Mouse (Mus musculus) urinary bladder, adult 2 months (tissue): ENCODE results near the gene Crat. TPM values are rescaled to one million over a fixed set of nuclear protein-coding genes. Genes with fewer than 3 reads are reported as not detected.

Source experiments
- DNase-seq: peaks from one replicate; pipeline ENCODE4 v3.0.0; 2022; ENCODE audit warnings: low spot score
- polyA plus RNA-seq: library from polyadenylated mRNA; depleted of rRNA; stranded (reverse); fragments of >200 nt; gene quantifications from 2 replicates; pipeline ENCODE4 v1.2.3, GENCODE M21; 2012; rRNA removed

The Crat gene
- polyA plus RNA-seq = 27.3 and 38.1 TPM in 2 replicates

DNA sequence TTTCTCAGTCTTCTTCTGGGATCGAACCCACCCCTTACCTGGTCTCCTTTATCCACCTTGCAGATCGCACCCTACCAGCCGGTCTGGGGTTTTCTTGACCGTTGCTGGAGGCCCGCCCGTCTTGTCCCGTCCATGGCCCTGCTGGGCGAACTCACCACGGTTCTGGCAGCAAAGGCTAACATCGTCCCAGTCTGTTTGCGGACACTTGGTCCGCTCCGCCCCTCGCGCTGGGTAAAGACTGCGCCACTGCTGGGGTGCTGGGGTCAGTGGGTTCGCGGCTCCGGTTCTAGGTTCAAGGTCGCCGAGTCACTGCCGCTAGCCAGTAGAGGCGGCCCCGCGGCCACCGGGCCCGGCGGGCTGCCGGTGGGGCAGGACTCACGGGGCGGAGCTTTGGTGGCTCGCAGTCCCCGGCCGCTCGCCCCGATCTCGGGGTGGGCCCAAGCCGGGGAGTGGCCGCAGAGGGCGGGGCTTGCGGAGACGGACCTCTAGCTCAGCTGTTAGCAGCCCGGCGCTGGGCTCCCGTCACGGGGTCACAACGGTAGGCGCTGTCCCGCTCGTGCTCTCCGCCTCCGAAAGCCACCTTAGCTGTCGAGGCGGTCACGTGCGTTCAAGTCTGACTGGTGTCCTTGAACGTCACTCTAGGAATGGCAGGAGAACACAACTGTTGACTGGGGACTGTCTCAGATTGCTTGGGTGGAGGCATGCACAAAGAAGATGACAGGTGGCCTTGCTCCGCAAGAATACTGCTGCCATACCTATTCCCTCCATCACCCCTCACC lies at the start of gene Crat:
TSS of gene Crat (minus strand) at position 657 of the 779 bp plus-strand sequence.
- peak; percentile 94 for DNase-seq

DNA sequence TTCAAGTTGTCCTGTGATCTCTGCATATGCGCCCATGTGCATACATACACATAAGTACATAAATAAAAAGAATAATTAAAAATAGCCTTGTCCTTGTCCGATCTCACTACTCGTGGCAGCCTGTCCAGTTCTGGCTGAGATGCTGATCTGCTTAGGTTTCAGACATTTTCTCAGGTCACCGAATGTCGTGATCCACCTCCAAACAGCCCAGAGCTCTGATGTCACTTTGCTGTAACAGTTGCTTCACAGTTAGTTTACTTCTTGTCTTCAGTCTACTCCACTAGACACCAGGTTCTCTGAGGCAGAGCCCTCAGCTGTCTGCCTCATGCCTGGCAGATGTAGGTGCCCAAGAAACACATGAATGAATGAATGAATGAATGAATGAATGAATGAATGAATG lies 48.8 kb upstream of the Crat start:
- no peak for DNase-seq

DNA sequence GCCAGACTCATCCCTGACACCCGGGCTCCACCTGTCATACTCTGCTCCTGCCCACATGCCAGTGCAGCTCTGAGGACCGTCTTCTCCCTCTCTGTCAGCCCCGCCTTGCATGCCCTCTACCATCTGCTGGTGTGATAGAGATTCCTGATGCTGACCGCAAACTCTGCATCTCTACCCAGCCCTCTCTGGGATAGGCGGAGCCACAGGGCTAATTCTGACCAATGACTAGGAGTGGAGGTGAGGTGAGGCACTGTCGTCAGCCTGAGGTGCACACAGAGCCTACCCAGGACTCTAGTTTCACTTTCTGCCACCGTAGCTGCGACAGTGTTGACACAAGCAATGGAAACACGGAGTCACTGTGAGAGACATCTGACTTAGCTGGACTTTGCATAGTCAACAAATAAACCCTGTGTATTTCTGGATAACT lies 48.3 kb upstream of the Crat start:
- peak; percentile 54 for DNase-seq

DNA sequence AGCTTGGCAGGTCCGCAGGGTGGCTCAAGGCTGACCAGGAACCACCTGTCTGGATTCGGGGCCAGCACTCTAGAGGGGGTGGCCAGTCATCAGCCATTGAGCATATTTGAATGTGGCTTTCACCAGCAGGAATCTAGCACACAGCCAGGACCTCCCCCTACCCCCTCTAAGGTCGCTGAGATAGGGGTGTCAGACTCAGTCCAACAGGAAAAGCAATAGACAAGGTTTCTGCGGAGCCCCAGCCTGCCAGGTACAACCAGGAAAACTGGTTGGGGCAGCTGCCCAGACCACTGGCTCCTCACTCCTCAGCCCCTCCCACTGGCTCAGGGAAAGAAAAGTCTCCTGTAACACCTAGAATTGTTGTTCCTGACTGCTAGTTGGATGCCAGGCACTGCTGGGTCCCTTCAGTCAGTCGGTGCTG lies 47.7 kb upstream of the Crat start:
- DNase-seq = no peak

DNA sequence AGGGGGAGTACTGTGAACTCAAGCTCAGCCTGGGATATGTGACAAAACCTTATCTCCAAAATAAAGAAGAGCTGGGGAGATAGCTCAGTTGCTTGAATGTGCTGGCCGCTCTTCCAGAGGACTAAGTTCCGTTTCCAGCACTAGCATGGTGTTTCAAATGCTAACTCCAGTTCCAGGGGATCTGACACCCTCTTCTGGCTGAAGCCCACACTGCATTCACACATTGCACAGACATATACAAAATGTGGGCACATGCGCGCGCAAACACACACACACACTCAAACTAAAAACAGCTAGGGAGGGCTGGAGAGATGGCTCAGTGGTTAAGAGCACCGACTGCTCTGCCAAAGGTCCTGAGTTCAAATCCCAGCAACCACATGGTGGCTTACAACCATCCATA lies 43.6 kb upstream of the Crat start:
- DNase-seq = no peak

DNA sequence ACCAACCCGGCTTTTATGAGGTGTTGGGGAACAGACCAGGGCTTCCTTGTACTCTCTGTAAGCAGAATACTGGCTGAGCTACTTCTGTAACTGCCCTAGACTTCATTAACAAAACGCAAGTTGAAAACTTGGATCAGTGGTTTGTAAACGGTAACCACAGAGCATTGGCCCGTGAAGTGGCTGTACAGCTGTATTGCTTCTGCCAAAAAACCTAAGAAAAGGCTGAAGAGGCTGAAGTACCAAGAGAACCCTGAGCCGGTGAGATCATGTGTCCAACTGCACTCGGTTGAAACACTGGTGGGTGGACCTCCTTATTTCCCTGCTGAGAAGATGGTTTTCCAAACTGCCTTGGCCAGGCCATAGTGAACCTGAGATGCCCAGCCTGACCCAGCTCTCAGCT lies 42.7 kb upstream of the Crat start:
- no peak for DNase-seq

DNA sequence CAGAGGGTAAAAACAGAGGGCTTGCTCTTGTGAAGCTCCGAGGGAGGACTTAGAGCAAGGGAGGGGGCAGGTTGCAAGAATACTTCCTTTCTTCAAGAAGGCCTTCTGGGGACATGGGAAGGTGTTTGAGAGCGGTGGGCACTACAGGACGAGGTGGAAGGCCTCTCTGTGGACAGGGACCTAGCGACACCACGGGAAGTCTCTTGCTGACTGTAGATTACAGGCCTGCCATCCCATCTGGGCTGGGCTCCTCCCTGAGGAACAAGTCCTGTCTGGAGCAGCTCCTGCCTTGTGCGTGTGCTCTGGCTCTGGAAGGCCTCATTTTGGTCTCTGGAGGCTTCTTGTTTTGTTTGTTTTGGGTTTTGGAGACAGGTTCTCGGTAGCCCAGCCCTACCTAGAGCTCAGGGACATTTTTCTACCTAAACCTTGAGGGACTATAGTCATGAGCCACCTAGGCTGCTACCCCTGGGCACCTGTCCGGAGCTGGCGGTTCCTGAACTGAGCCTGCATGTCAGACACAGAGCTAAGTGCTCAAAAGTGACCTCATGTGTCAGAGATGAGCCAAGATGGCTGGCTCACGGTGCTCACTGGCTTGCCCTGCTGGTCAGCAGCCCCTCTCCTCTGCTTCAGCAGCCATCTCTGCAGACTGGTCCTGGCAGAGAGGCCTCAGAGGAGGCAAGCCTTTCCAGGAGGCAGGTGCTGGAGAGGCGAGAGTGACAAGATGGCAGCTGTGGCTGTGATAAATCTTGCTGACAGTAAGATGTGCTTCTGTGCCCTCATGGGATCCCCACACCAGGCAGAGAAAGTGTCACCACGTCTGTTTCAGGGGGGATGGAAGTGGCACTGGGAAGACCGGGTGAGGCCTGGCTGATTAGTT lies 40.7 kb upstream of the Crat start:
- no peak for DNase-seq

DNA sequence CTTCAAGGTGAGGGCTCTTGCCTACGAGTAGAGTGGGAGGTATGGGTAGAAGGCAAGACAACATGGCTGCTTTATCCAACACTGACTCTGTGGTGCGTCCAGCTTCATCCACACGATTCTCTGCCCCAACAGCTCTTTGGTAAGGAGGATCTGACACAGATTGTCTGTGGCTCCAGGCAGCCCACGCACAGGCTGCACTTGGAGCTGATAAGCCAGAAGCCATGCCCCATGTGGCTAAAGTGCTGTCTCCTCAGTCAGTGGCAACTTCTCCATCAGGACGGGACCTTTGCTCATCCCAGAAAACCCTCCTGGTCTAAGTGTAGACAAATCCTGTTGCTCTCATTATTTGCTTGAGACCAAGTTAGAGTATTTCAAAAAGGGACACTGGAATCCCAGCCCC lies 39.0 kb upstream of the Crat start:
- no peak for DNase-seq

DNA sequence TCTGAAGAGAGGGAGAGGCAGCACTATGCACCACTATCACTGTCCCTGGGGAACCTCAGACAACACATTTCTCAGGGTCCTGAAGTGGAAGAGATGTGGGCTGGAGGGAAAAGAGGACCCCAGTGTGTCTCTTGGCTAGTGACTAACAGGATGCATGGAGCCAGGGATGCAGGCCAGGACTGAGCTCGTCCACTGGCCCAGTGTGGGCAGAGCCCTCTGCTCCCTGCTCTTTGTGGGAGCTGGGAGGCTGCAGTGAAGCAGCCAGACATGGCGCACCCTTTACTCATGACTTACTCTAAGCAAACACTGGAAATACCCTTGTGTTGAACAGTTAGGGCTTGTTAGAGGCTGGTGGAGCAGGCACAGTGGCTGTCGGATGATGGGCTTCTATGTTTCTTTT lies 38.0 kb upstream of the Crat start:
- no peak for DNase-seq

DNA sequence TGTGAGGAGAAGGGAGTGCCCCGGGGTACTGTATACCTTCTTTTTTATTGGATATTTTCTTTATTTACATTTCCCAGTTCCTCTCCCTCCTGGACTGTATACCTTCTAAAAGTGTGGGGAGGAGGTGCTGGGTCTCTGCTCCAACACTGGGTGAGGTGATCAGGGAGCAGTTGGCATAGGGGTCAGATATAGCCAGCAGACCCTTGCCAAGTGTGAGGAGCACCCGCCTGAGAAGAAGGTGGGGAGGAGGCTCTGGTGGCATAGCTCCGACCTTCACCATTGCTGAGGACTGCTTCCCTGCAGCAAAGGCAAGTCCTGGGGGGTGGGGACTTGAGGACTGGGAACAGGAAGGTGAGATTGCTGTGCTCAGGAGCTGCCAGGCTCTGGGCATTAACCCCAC lies 35.9 kb upstream of the Crat start:
- DNase-seq = no peak

DNA sequence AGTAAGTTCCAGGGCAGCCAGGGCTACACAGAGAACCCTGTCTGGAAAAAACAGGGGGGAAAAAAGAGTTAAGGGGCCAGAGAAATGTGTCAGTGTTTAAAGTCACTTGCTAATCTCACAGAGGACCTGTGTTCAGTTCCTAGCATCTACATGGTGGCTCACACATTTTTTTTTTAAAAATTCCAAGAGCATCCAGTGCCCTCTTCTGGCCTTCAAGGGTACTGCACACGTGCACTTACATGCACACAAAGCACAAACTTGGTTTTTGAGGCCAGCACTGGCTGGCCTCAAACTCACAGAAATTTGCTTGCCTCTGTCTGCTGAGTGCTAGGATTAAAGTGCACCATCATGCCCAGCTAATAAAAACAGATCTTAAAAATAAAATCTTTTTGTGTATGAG lies 34.9 kb upstream of the Crat start:
- DNase-seq = no peak

DNA sequence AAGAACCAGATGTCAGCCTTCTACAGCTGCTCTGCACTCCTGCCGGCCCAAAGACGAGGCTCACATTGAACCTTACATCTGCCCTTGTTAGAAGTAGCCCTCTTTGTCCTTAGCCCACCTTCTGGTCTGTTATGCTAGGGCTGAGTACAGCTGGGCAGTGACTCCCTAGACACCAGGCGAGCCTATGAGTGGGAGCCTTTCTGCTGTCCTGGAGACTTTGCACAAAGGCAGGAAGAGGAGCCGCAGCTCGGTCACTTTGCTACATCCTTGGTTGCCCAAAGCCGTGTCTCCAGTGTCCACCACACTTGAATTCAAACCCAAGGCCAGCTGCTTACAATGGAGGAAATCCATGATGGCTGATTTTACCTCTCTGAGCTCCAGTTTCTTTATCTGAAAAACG lies 32.8 kb upstream of the Crat start:
- no peak for DNase-seq

DNA sequence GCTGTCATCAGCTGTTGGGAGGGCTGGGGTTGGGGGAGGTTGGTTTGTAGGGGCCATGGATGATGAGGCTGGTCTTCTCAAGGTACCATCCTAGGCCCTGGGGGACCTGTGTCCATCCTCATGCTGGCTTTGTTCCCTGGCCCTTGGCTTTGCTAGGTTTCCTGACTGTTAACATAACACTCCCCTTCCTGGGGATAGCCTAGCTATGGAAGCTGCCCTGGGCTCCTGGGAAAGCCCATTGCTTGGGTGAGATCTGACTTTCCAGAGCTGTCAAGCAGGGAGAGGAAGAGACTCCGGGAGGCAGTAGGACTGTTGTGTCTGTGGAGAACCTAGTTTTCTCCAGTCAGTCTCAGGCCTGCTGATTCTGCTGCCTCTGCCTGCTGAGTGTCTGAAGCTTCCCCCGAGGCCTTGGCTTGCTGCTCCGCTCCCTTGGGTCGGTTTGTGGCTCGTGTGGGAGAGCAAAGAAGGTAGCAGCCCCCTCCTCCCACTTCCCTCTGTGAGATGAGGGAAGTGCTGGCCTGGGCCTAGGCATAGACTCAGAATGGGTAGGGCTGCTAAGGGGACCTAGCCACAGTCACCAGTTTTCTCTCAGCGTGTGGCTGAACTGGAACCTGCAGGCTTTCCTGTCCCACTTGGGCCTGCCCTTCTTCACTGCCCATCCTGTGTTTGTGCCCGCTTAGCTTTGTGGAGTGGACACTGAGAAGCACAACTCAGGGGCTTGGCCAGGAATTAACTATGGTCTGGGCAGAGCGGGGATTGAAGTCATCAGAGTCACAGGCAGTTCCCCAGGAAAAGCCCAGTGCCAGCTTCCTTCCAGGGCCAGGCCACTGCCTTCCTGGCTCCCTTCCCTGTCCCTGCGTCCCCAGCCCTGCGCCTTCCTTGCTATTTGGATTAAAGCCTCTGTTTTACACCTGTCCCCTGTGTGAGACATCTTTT lies 31.5 kb upstream of the Crat start:
- DNase-seq = no peak

DNA sequence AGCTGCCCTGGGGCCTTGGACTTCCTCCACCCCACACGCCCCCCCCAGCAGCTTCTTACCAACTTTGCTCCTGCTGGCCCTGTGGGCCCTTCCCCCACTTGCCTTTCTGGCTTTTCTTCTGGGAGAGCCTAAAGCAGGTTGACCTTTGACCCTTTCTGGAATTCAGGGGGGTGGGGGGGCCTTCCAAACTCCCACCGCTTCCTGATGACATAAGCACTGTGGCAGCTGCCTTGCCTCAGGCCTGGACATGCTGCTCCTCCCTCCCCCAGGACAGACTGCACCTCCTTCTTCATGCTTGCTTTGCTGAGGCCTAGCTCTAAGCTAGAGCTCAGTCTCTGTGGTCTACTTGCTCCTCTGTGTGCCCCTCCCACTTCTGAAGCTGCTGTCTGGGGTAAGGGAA lies 29.7 kb upstream of the Crat start:
- no peak for DNase-seq

DNA sequence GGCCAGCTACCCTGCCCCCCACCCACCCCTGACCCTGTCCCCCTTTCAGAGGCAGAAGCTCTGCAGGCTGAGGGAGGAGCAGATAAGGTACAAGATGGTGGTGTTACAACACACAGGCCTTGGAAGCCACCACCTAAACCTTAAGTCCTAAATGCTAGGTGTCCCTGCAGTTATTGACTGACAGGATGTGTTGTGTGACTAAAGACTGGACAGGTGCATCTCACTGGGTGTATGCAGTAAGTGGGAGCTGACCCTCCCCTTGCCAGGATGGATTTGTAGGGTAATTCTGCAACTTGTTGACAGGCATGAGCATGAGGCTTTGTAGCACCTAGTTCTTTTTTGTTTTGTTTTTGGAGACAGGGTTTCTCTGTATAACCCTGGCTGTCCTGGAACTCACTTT lies 28.8 kb upstream of the Crat start:
- DNase-seq = no peak

DNA sequence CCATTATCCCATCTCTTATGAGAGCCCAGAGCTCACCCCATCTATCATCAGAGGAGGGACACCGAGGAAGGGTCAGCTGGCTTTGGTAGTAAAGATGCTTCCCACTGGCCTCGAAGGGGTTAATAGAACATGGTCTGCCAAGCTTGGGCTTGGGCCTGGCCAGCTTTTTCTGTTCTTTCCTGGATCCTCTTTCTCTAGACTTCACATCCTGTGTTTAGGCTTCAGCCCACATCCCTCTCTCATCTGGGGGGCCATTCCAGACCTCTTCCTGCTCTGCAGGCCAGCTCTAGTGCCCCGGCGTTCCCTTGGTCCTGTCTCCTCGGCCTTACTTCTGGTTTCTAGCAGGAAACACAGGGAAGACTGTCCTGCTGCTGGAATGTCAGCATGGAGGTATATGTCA lies 28.4 kb upstream of the Crat start:
- no peak for DNase-seq

DNA sequence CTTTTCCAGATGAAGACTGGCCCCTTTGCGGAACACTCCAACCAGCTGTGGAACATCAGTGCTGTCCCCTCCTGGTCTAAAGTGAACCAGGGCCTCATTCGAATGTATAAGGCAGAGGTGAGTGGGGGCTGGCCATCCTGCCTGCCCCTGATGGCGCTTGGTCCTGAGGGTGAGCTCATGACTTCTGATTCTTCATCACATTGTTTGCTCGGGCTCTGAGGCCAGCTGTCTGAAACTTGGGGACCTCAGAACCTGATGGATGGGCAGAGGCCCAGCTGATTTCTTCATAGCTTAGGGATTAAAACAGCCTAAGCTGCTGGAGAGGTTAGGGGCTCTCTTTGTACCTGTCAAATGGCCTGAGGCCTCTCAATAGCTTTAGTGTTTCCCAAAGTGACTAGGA lies 27.7 kb upstream of the Crat start:
- DNase-seq = no peak

DNA sequence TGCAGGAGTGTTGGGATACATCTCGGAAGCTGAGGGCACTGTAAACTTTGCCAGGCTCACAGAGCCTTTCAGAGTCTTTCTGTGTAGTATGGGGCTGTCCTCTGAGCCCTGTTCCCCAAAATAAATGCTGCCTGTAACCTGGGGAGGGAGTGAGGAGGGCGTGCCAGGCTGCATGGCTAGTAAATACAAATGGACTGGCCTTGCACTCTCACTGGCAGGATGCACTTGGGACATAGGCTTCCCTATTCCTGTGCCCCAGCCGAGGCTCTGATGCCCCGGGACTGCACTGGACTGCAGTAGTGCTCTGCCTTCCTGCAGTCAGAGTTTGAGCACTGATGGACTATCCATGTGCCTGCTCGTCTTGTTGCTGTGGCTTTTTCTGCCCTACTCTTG lies 26.9 kb upstream of the Crat start:
- DNase-seq = no peak

DNA sequence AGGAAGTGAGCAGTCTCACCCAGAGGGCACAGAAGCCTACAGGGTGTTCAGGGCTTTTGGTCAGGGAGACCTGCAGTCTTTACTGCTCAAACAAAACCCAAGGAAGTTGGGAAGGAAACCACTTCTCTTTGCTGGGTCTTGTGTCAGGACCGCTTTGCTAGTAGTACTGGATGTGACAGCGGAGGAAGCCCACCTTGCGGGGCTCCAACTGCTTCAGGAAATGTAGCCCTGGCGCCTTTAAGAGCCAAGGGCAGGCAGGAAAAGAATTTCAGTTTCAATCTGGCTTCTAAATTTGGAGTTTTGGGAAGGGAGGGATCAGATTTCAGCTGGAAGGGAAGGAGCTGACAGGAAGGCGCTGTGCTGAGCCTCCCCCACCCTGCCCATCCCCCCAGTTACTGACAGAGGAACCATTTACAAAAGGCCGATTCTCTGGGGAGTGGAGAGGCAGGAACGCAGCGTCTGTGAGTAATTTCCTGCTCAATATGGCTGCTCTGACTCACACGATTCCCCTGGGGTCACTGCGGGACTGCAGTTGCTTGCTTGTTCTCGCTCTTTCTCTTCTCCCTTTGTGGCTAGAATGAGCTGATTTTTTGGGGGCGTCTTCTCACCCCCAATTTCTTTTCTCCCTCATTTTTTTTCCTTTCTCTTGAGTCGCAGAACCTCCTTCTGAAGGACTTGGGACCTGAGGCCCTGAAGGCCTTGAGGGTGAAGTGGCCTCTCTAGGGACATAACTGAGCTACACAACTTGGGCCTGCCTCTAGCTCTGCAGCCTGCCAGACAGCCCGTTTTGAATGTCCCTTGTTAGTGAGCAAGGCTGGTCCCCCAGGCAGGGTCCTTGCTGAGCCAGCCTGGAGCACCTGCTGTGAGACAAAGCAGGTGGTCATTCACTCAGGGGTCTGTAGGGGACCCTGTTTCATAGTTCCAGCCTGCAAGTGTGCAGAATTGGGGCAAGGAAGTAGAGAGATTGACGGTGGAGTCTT lies 26.2 kb upstream of the Crat start:
- no peak for DNase-seq

DNA sequence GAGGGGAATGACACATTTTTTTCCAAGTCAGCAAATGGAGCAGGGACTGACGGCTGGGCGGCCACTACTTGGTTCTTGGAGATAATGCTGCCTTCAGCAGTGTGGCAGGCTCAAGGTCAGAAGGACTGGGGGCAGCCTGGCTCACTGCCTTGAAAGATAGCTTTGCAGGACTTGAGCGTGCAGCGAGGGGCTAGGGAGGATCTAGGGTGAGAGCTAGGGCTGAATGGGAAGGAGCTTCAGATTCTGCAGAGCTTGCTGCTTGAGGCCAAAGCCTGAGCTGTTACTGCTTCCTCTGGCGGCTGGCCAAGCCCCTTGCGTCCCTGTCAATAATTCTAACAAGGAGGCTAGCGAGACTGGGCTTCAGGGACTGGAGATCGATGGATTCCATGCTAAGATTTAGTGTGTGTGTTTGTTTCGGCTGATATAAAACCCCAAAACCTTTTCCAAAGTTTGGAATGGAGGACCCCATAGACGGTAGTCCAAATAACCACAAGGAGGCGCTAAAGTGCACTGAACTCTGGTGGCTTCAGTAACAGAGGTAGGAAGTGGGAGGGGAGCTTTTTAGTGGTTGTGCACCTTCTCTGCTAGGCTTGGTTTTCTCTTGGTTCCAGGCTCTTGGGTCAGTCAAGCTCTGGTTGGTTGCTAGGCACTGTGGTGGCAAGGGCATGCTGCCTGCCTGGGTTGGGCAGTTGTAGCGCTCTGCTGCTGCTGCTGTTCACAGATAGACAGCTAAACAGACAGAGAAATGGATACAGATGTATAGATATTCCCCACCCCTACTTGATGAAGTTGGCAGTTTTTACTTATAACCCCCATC lies 25.3 kb upstream of the Crat start:
- DNase-seq = peak; percentile 58
